Mouse (Mus musculus) left cerebral cortex, adult 2 months (tissue): ENCODE measurements around the gene Lhx3. TPM values are rescaled to one million over a fixed set of nuclear protein-coding genes. Genes with fewer than 3 reads are reported as not detected.

ENCODE experiments used
- DNase-seq, 2 experiments: peaks; one replicate each; pipeline ENCODE4 v3.0.0; 2021 to 2022; ENCODE audit warnings: low spot score in 2 of 2, mixed read lengths in 1 of 2; ENCODE audit errors: extremely low spot score in 1 of 2
- H3K27ac ChIP-seq: fragments of 200-600 bp; 2 replicates; pipeline ENCODE4 v1.8.1; 2022
- H3K4me3 ChIP-seq: fragments of 200-600 bp; 2 replicates; pipeline ENCODE4 v1.8.1; 2022
- CTCF ChIP-seq: fragments of 200-600 bp; IDR thresholded peaks from 2 replicates; pipeline ENCODE4 v1.8.1; 2022; ENCODE audit warnings: antibody characterized with exemption, mild to moderate bottlenecking, moderate library complexity
- intact Hi-C: fragments of 180-260 bp; cut with DNase I; formaldehyde crosslinking; loops from one replicate; pipeline ENCODE4 v1.15.1; 2025
- long read RNA-seq, 2 experiments: library from polyadenylated mRNA; stranded (forward); transcript quantifications; one replicate each; pipeline ENCODE4 v2.0.0; 2021; ENCODE audit warnings: borderline mapping rate in 2 of 2
- total RNA-seq, 2 experiments: library from RNA; stranded (reverse); gene quantifications; 2 replicates each; pipeline ENCODE4 v1.2.3; 2021

The Lhx3 gene
- under 1 TPM; 0.27 to 0.35 TPM for total RNA-seq
- long read RNA-seq, experiment 1 = 0 reads
- long read RNA-seq, experiment 2 = 0 reads

GRCm38 (mm10) chr2:26208126-26208789 is at the start of gene Lhx3:
Gene Lhx3 (minus strand): TSS chr2:26208289.
- Histone ChIP-seq H3K27ac (no peak within 1 kb of the TSS), H3K4me3 (no peak within 1 kb of the TSS)
- intact Hi-C loops = no loop called here
- TF ChIP-seq CTCF = no peak
- DNase-seq = peak; percentile 35 to 45

GRCm38 (mm10) chr2:26257315-26258096 is 49.4 kb upstream of the Lhx3 start:
- intact Hi-C loops = no loop called here
- no peak overlapping the region for H3K27ac ChIP-seq
- no peak for TF ChIP-seq CTCF
- H3K4me3 ChIP-seq = no peak overlapping the region
- no peak for DNase-seq

- no peak overlapping the region for H3K27ac ChIP-seq
- TF ChIP-seq CTCF = no peak
- no peak overlapping the region for H3K4me3 ChIP-seq
- intact Hi-C loops = no loop called here
- no peak for DNase-seq
Measured at GRCm38 (mm10) chr2:26254816-26255215, 46.7 kb upstream of the Lhx3 start.

GRCm38 (mm10) chr2:26252514-26253206 is 44.6 kb upstream of the Lhx3 start:
- no peak for TF ChIP-seq CTCF
- Histone ChIP-seq H3K27ac (no peak overlapping the region), H3K4me3 (no peak overlapping the region)
- intact Hi-C loops = no loop called here
- no peak for DNase-seq

- no peak overlapping the region for H3K4me3 ChIP-seq
- no peak overlapping the region for H3K27ac ChIP-seq
- no peak for DNase-seq
- no peak for TF ChIP-seq CTCF
- intact Hi-C loops = no loop called here
Measured at GRCm38 (mm10) chr2:26247531-26247930, 39.4 kb upstream of the Lhx3 start.

- DNase-seq = no peak
- TF ChIP-seq CTCF = no peak
- Histone ChIP-seq H3K27ac (no peak overlapping the region), H3K4me3 (no peak overlapping the region)
- intact Hi-C loops = no loop called here
Measured at GRCm38 (mm10) chr2:26240841-26241240, 32.8 kb upstream of the Lhx3 start.

GRCm38 (mm10) chr2:26240330-26240729 is 32.2 kb upstream of the Lhx3 start:
- TF ChIP-seq CTCF = no peak
- no peak for DNase-seq
- intact Hi-C loops = no loop called here
- Histone ChIP-seq H3K27ac (no peak overlapping the region), H3K4me3 (no peak overlapping the region)

GRCm38 (mm10) chr2:26237290-26237782 is 29.2 kb upstream of the Lhx3 start, which contains the start of gene Qsox2:
Gene Qsox2 (minus strand): TSS chr2:26237525.
- Histone ChIP-seq H3K27ac (peak within 1 kb of the TSS; percentile 87), H3K4me3 (peak within 1 kb of the TSS; percentile 91)
- no peak for TF ChIP-seq CTCF
- DNase-seq = peak; percentile 84 to 88
- intact Hi-C loops = no loop called here

GRCm38 (mm10) chr2:26236681-26237289 is 28.7 kb upstream of the Lhx3 start:
- intact Hi-C loops = no loop called here
- peak overlapping the region; percentile 87 for H3K27ac ChIP-seq

GRCm38 (mm10) chr2:26234771-26235170 is 26.7 kb upstream of the Lhx3 start:
- no peak for DNase-seq
- Histone ChIP-seq H3K4me3 (no peak overlapping the region), H3K27ac (no peak overlapping the region)
- no peak for TF ChIP-seq CTCF
- intact Hi-C loops = no loop called here

More at GRCm38 (mm10) chr2:26236681-26237289, 28.7 kb upstream of the Lhx3 start:
- peak overlapping the region; percentile 91 for H3K4me3 ChIP-seq
- peak in 1 of 2 experiments; percentile 48 for DNase-seq
- TF ChIP-seq CTCF = no peak

- intact Hi-C loops = no loop called here
- Histone ChIP-seq H3K4me3 (no peak overlapping the region), H3K27ac (no peak overlapping the region)
- no peak for TF ChIP-seq CTCF
- DNase-seq = no peak
Measured at GRCm38 (mm10) chr2:26234253-26234652, 26.2 kb upstream of the Lhx3 start.
